Mouse (Mus musculus) embryonic facial prominence, embryonic 15.5 days (tissue): ENCODE measurements at regions not wholly inside any gene's neighbourhood (a gene's known extent, or its start where the extent isn't known, plus 50 kb on each side); places are given as distances from the start of the nearest gene placed in this dataset.

ENCODE experiments used
- ATAC-seq: fragments of 200-750 bp; cut with Nextera tagmentation; 2 replicates; pipeline ENCODE4 v1.8.0; 2017; ENCODE audit warnings: low read depth, moderate TSS enrichment; ENCODE audit not compliant: insufficient number of reproducible peaks, low FRiP score, low TSS enrichment
- H3K27ac ChIP-seq: fragments of 300-500 bp; sonication (generic); replicated peaks from 2 replicates; pipeline ENCODE4 v1.5.1; 2015; ENCODE audit warnings: mild to moderate bottlenecking, inconsistent platforms
- H3K27me3 ChIP-seq: fragments of 300-500 bp; sonication (generic); 2 replicates; pipeline ENCODE4 v1.6.1; 2015; ENCODE audit warnings: inconsistent platforms
- H3K36me3 ChIP-seq: fragments of 300-500 bp; sonication (generic); 2 replicates; pipeline ENCODE4 v1.6.1; 2015; ENCODE audit warnings: mild to moderate bottlenecking, inconsistent platforms
- H3K4me1 ChIP-seq: fragments of 300-500 bp; sonication (generic); 2 replicates; pipeline ENCODE4 v1.6.1; 2015; ENCODE audit warnings: inconsistent platforms
- H3K4me2 ChIP-seq: fragments of 300-500 bp; sonication (generic); replicated peaks from 2 replicates; pipeline ENCODE4 v1.6.1; 2015; ENCODE audit warnings: mild to moderate bottlenecking, inconsistent platforms
- H3K4me3 ChIP-seq: fragments of 300-500 bp; sonication (generic); replicated peaks from 2 replicates; pipeline ENCODE4 v1.5.1; 2015; ENCODE audit warnings: mild to moderate bottlenecking, inconsistent platforms
- H3K9ac ChIP-seq: fragments of 300-500 bp; sonication (generic); 2 replicates; pipeline ENCODE4 v1.6.1; 2015; ENCODE audit warnings: inconsistent platforms
- H3K9me3 ChIP-seq: fragments of 300-500 bp; sonication (generic); replicated peaks from 2 replicates; pipeline ENCODE4 v1.6.1; 2016; ENCODE audit warnings: inconsistent platforms
- WGBS: fragments of 180-500 bp; shearing (Covaris S2); methylation state at CpG from one replicate; pipeline ENCODE4 v1.1.7; 2015; 5-methylcytosine and 5-hydroxymethylcytosine counted together

DNA sequence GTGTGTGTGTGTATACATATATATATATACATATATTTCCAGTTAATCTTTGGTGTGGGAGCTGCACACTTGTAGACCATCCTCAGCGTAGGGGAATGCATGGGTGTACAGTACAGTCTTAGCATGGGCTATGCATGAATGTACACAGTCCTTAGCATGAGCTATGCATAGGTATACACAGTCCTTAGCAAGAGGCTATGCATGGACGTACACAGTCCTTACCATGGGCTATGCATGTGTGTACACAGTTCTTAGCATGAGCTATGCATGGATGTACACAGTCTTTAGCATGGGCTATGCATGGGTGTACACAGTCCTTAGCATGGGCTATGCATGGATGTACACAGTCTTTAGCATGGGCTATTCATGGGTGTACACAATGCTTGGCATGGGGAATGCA, 70.5 kb downstream of the Rchy1 start:
- WGBS, result 93% methylated on average over 2 of the region's 2 CpGs
- H3K9ac ChIP-seq, result no peak overlapping the region
- H3K27ac ChIP-seq, result no peak overlapping the region
- no peak overlapping the region for H3K4me2 ChIP-seq
- no peak overlapping the region for H3K4me3 ChIP-seq
- no peaks in the 10 kb centered on the region for H3K4me1 ChIP-seq
- no peaks in the 10 kb centered on the region for H3K9me3 ChIP-seq
- no peaks in the 10 kb centered on the region for H3K27me3 ChIP-seq
- no peaks in the 10 kb centered on the region for H3K36me3 ChIP-seq
- no peak for ATAC-seq

DNA sequence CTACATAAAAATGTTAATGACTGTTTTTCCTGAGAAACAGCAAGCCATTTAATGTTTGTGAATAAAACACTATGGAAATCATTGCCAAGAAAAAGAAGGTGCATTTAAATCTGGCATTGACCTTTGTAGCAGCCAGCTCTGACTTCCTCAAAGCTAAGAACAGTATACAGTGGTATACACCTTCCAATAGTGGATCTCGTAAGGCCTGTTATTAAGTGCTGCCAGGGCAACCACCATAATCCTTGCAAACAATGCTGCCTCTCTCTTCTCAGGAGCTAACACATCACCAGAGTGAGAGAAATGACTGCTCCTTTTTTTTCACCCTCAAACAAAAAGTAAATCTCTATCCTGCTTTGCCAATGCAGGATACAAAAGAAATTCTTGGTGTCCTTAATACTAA, 81.1 kb downstream of the Rchy1 start:
- H3K9me3 ChIP-seq, result no peaks in the 10 kb centered on the region
- 70% methylated on average over 1 of the region's 1 CpGs for WGBS
- no peak overlapping the region for H3K4me3 ChIP-seq
- no peaks in the 10 kb centered on the region for H3K4me1 ChIP-seq
- H3K27me3 ChIP-seq, result no peaks in the 10 kb centered on the region
- H3K9ac ChIP-seq, result no peak overlapping the region
- H3K27ac ChIP-seq, result no peak overlapping the region
- H3K4me2 ChIP-seq, result no peak overlapping the region
- H3K36me3 ChIP-seq, result no peaks in the 10 kb centered on the region
- ATAC-seq, result no peak

DNA sequence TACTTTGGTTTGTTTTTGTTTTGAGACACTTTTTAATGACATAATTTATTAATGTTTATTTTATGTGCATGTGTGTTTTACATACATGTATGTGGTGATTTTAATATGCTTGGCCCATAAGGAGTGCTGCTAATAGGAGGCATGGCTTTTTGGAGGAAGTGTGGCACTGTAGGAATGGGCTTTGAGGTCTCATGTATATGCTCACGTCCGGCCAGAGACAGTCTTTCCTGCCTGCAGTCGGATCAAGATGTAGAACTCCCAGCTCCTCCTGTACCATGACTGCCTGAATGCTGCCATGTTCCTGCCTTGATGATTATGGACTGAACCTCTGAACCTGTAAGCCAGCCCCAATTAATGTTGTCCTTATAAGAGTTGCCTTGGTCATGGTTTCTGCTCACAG, 82.6 kb downstream of the Rchy1 start:
- no peak for ATAC-seq

DNA sequence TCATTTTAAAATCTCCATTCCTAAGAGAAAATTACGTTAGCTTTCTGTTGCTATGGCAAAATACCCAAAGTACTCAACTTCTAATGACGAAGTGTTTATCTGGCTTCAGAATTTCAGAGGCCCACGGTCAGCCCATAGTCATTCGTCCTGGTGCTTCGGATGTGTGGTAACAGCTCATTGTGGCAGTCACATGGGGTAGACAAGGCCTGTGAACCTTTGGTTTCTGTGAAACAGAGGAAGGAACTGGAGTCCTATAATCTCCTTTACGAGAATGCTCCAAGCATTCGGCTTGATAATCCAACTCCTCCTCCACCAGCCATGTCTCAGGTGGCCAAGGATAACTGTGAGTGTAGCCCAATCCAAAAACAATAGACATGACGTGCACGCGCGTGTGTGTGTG, 84.2 kb downstream of the Rchy1 start:
- no peaks in the 10 kb centered on the region for H3K27me3 ChIP-seq
- no peak overlapping the region for H3K4me3 ChIP-seq
- ATAC-seq, result no peak
- no peak overlapping the region for H3K9ac ChIP-seq
- H3K4me1 ChIP-seq, result 0 out of 2 replicates have a peak, but pooled peaks cover 8% of the 10 kb centered on the region
- no peaks in the 10 kb centered on the region for H3K36me3 ChIP-seq
- H3K4me2 ChIP-seq, result no peak overlapping the region
- H3K9me3 ChIP-seq, result no peaks in the 10 kb centered on the region
- 87% methylated on average over 11 of the region's 11 CpGs for WGBS
- no peak overlapping the region for H3K27ac ChIP-seq

More for the DNA sequence above, 82.6 kb downstream of the Rchy1 start:
- no peak overlapping the region for H3K9ac ChIP-seq
- 89% methylated on average over 3 of the region's 3 CpGs for WGBS
- H3K4me1 ChIP-seq, result no peaks in the 10 kb centered on the region
- no peak overlapping the region for H3K27ac ChIP-seq
- no peaks in the 10 kb centered on the region for H3K9me3 ChIP-seq
- no peaks in the 10 kb centered on the region for H3K36me3 ChIP-seq
- no peaks in the 10 kb centered on the region for H3K27me3 ChIP-seq
- H3K4me2 ChIP-seq, result no peak overlapping the region
- H3K4me3 ChIP-seq, result no peak overlapping the region

DNA sequence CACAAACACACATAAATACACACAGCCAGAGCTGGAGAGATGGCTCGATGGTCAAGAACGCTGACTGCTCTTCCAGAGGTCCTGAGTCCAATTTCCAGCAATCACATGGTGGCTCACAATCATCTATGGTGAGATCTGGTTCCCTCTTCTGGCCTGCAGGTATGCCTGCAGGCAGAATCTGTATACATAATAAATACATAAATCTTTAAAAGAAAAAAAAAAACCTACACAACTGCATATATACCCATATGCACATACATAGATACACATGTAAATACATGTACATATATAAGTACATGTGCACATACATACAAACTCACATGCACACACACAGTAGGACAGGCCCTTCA, 86.2 kb downstream of the Rchy1 start:
- Histone ChIP-seq H3K9me3 (no peaks in the 10 kb centered on the region), H3K27ac (no peak overlapping the region), H3K36me3 (no peaks in the 10 kb centered on the region), H3K4me2 (no peak overlapping the region), H3K4me1 (0 out of 2 replicates have a peak, but pooled peaks cover 9% of the 10 kb centered on the region), H3K9ac (no peak overlapping the region), H3K4me3 (no peak overlapping the region), H3K27me3 (no peaks in the 10 kb centered on the region)
- 77% methylated on average over 2 of the region's 2 CpGs for WGBS
- ATAC-seq, result no peak

- H3K27ac ChIP-seq, result no peak overlapping the region; the same call in 1 of the 2 replicates
- no peak overlapping the region for H3K4me3 ChIP-seq
- H3K9ac ChIP-seq, result no peak overlapping the region
- H3K27me3 ChIP-seq, result no peaks in the 10 kb centered on the region
- no peak overlapping the region for H3K4me2 ChIP-seq
- peak; percentile 82 for ATAC-seq
- 0 out of 2 replicates have a peak, but pooled peaks cover 9% of the 10 kb centered on the region for H3K4me1 ChIP-seq
- 59% methylated on average over 10 of the region's 10 CpGs for WGBS
- H3K9me3 ChIP-seq, result no peaks in the 10 kb centered on the region
- H3K36me3 ChIP-seq, result no peaks in the 10 kb centered on the region
These were observed 86.8 kb downstream of the Rchy1 start for GRCm38 (mm10) chr5:91875875-91876681.

GRCm38 (mm10) chr5:91872816-91873215, 90.1 kb downstream of the Rchy1 start:
- 67% methylated on average over 1 of the region's 1 CpGs for WGBS
- no peak overlapping the region for H3K4me2 ChIP-seq
- H3K27me3 ChIP-seq, result no peaks in the 10 kb centered on the region
- H3K4me3 ChIP-seq, result no peak overlapping the region
- ATAC-seq, result no peak
- 0 out of 2 replicates have a peak, but pooled peaks cover 9% of the 10 kb centered on the region for H3K4me1 ChIP-seq
- H3K9me3 ChIP-seq, result no peaks in the 10 kb centered on the region
- H3K9ac ChIP-seq, result no peak overlapping the region
- no peak overlapping the region for H3K27ac ChIP-seq
- H3K36me3 ChIP-seq, result no peaks in the 10 kb centered on the region

GRCm38 (mm10) chr5:91869791-91870190, 93.1 kb downstream of the Rchy1 start:
- ATAC-seq, result no peak
- Histone ChIP-seq H3K36me3 (no peaks in the 10 kb centered on the region), H3K9ac (no peak overlapping the region), H3K4me3 (no peak overlapping the region), H3K4me1 (0 out of 2 replicates have a peak, but pooled peaks cover 9% of the 10 kb centered on the region), H3K27me3 (no peaks in the 10 kb centered on the region), H3K4me2 (no peak overlapping the region), H3K9me3 (no peaks in the 10 kb centered on the region), H3K27ac (no peak overlapping the region)
- 89% methylated on average over 6 of the region's 6 CpGs for WGBS

DNA sequence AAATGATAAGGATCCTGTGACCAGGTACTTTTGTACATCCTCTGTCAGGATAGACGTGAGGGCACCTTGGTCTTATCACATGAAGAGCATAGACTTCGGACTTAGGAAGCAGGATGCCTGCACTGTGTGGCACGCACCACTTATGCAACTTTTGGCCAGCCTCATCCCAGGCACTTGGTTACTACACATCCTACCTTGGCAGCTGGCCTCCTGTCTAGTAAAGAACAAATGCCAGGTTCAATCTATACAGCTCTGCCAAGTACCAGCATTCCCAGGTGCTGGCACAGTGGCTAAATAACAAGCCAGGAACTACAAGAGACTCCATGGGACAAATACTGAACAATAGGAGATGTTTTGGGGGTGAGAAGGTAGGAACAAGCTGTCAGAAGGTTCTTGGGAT, 96.7 kb downstream of the Rchy1 start:
- WGBS, result 85% methylated on average over 3 of the region's 3 CpGs
- no peak overlapping the region for H3K9ac ChIP-seq
- no peak for ATAC-seq
- H3K4me2 ChIP-seq, result no peak overlapping the region
- no peaks in the 10 kb centered on the region for H3K36me3 ChIP-seq
- no peak overlapping the region for H3K4me3 ChIP-seq
- no peaks in the 10 kb centered on the region for H3K27me3 ChIP-seq
- H3K9me3 ChIP-seq, result no peaks in the 10 kb centered on the region
- H3K27ac ChIP-seq, result no peak overlapping the region
- no peaks in the 10 kb centered on the region; the same call in 1 of the 2 replicates for H3K4me1 ChIP-seq

- Histone ChIP-seq H3K9ac (no peak overlapping the region), H3K4me3 (no peak overlapping the region), H3K27ac (no peak overlapping the region), H3K4me2 (no peak overlapping the region), H3K36me3 (no peaks in the 10 kb centered on the region), H3K4me1 (no peaks in the 10 kb centered on the region; the same call in 1 of the 2 replicates), H3K27me3 (no peaks in the 10 kb centered on the region), H3K9me3 (no peaks in the 10 kb centered on the region)
- WGBS, result 84% methylated on average over 3 of the region's 3 CpGs
- no peak for ATAC-seq
These were observed 97.5 kb downstream of the Rchy1 start for GRCm38 (mm10) chr5:91865365-91865764.

DNA sequence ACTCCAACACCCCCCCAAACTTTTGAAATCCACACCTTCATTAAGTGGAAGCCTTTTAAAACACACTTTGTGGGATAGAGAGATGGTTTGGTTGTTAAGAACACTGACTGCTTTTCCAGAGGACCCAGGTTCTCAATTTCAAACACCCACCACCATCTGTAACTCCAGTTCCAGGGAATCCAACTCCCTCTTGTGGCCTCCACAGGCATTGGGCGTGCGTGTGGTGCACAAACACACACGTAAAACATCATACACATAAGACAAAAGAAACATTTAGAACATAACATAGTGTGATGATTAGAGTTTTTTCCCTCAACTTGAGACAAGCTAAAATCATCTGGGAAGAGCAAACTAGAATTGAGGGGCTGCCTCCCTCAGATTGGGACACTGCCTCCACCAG, 100.0 kb downstream of the Rchy1 start:
- H3K9me3 ChIP-seq, result no peaks in the 10 kb centered on the region
- 94% methylated on average over 3 of the region's 3 CpGs for WGBS
- no peaks in the 10 kb centered on the region for H3K27me3 ChIP-seq
- ATAC-seq, result no peak
- no peak overlapping the region for H3K4me3 ChIP-seq
- no peak overlapping the region for H3K4me2 ChIP-seq
- H3K27ac ChIP-seq, result no peak overlapping the region
- H3K36me3 ChIP-seq, result no peaks in the 10 kb centered on the region
- no peaks in the 10 kb centered on the region; the same call in 1 of the 2 replicates for H3K4me1 ChIP-seq
- H3K9ac ChIP-seq, result no peak overlapping the region

- Histone ChIP-seq H3K9me3 (no peaks in the 10 kb centered on the region), H3K27me3 (no peaks in the 10 kb centered on the region), H3K4me1 (no peaks in the 10 kb centered on the region; the same call in 1 of the 2 replicates), H3K9ac (no peak overlapping the region), H3K4me3 (no peak overlapping the region), H3K36me3 (no peaks in the 10 kb centered on the region), H3K4me2 (no peak overlapping the region), H3K27ac (no peak overlapping the region)
- WGBS, result 75% methylated on average over 3 of the region's 3 CpGs
- ATAC-seq, result no peak
These were observed 100.6 kb downstream of the Rchy1 start for GRCm38 (mm10) chr5:91862243-91862642.
